Mouse (Mus musculus) ovary, adult 18-20 months (tissue): ENCODE measurements around the gene Mrpl22.
"Not testable (repeated sequence)": the region's sequence is repeated elsewhere in the genome, so short reads cannot be mapped to it uniquely, and the experiment has no call there.

Experiments
- DNase-seq: peaks from one replicate; pipeline ENCODE4 v3.0.0; 2022; ENCODE audit warnings: low spot score, mixed read lengths

Mrpl22 gene

GRCm38 (mm10) chr11:58171459-58172091 lies at the start of gene Mrpl22:
TSS of gene Mrpl22 (plus strand) at chr11:58171661.
- DNase-seq, result peak; percentile 90

GRCm38 (mm10) chr11:58123711-58124110 lies 47.8 kb upstream of the Mrpl22 start:
- DNase-seq, result no peak

GRCm38 (mm10) chr11:58125021-58125420 lies 46.4 kb upstream of the Mrpl22 start:
- DNase-seq, result no peak

GRCm38 (mm10) chr11:58126397-58127160 lies 44.9 kb upstream of the Mrpl22 start:
- peak; percentile 87 for DNase-seq

GRCm38 (mm10) chr11:58127544-58127943 lies 43.9 kb upstream of the Mrpl22 start:
- no peak for DNase-seq

- DNase-seq, result no peak
Observed at GRCm38 (mm10) chr11:58129302-58129843, 42.1 kb upstream of the Mrpl22 start.

- no peak for DNase-seq
Observed at GRCm38 (mm10) chr11:58132026-58132425, 39.4 kb upstream of the Mrpl22 start.

GRCm38 (mm10) chr11:58134869-58135268 lies 36.6 kb upstream of the Mrpl22 start:
- DNase-seq, result no peak

GRCm38 (mm10) chr11:58135296-58135695 lies 36.2 kb upstream of the Mrpl22 start:
- no peak for DNase-seq

GRCm38 (mm10) chr11:58136677-58137076 lies 34.8 kb upstream of the Mrpl22 start:
- no peak for DNase-seq

GRCm38 (mm10) chr11:58138821-58139220 lies 32.6 kb upstream of the Mrpl22 start:
- DNase-seq, result no peak

- no peak for DNase-seq
Observed at GRCm38 (mm10) chr11:58139466-58139865, 32.0 kb upstream of the Mrpl22 start.

GRCm38 (mm10) chr11:58143704-58144426 lies 27.6 kb upstream of the Mrpl22 start:
- no peak for DNase-seq

GRCm38 (mm10) chr11:58146241-58146640 lies 25.2 kb upstream of the Mrpl22 start:
- DNase-seq, result peak; percentile 16

- DNase-seq, result no peak
Observed at GRCm38 (mm10) chr11:58155458-58155857, 16.0 kb upstream of the Mrpl22 start.

GRCm38 (mm10) chr11:58156871-58157270 lies 14.6 kb upstream of the Mrpl22 start:
- DNase-seq, result no peak

GRCm38 (mm10) chr11:58165072-58165471 lies 6.4 kb upstream of the Mrpl22 start:
- no peak for DNase-seq

GRCm38 (mm10) chr11:58167822-58168166 lies 3.7 kb upstream of the Mrpl22 start:
- no peak for DNase-seq

- peak; percentile 75 for DNase-seq
Observed at GRCm38 (mm10) chr11:58168167-58168915, 3.1 kb upstream of the Mrpl22 start, which contains the start of gene Gemin5. TSS of gene Gemin5 (minus strand) at chr11:58168539.

- no peak for DNase-seq
Observed at GRCm38 (mm10) chr11:58169666-58170065, 1.8 kb upstream of the Mrpl22 start.

GRCm38 (mm10) chr11:58179563-58179962 lies 8.1 kb downstream of the Mrpl22 start:
- peak; percentile 51 for DNase-seq

GRCm38 (mm10) chr11:58179986-58180385 lies 8.5 kb downstream of the Mrpl22 start:
- not testable (repeated sequence) for DNase-seq
